Mouse (Mus musculus) urinary bladder, postnatal 14 days (tissue): Measurements from ENCODE around the gene Baz2b.
"Not testable (repeated sequence)": the region's sequence is repeated elsewhere in the genome, so short reads cannot be mapped to it uniquely, and the experiment has no call there.

Experiments used
- DNase-seq: peaks from one replicate; pipeline ENCODE4 v3.0.0; 2021; ENCODE audit warnings: low spot score

Gene Baz2b

GRCm38 (mm10) chr2:60089528-60090247 is 120.0 kb downstream of the Baz2b start:
- no peak for DNase-seq

- DNase-seq: no peak
Measured at GRCm38 (mm10) chr2:60088785-60089527, 120.7 kb downstream of the Baz2b start.

- DNase-seq: peak; percentile 40
Measured at GRCm38 (mm10) chr2:60086197-60086903, 123.3 kb downstream of the Baz2b start.

- DNase-seq: no peak
Measured at GRCm38 (mm10) chr2:60084823-60085222, 124.8 kb downstream of the Baz2b start.

- DNase-seq: no peak
Measured at GRCm38 (mm10) chr2:60082984-60083636, 126.5 kb downstream of the Baz2b start.

GRCm38 (mm10) chr2:60082225-60082624 is 127.4 kb downstream of the Baz2b start:
- DNase-seq: no peak

GRCm38 (mm10) chr2:60080831-60081230 is 128.8 kb downstream of the Baz2b start:
- DNase-seq: no peak

GRCm38 (mm10) chr2:60077631-60078030 is 132.0 kb downstream of the Baz2b start:
- DNase-seq: no peak

- no peak for DNase-seq
Measured at GRCm38 (mm10) chr2:60076800-60077199, 132.8 kb downstream of the Baz2b start.

GRCm38 (mm10) chr2:60076025-60076424 is 133.6 kb downstream of the Baz2b start:
- DNase-seq: no peak

- DNase-seq: not testable (repeated sequence)
Measured at GRCm38 (mm10) chr2:60073798-60074197, 135.8 kb downstream of the Baz2b start.

GRCm38 (mm10) chr2:60071813-60072212 is 137.8 kb downstream of the Baz2b start:
- no peak for DNase-seq

- no peak for DNase-seq
Measured at GRCm38 (mm10) chr2:60070938-60071337, 138.7 kb downstream of the Baz2b start.

- DNase-seq: no peak
Measured at GRCm38 (mm10) chr2:60068468-60068867, 141.2 kb downstream of the Baz2b start.

GRCm38 (mm10) chr2:60065415-60065814 is 144.2 kb downstream of the Baz2b start:
- DNase-seq: no peak

GRCm38 (mm10) chr2:60060185-60060775 is 149.4 kb downstream of the Baz2b start:
- DNase-seq: no peak

- DNase-seq: no peak
Measured at GRCm38 (mm10) chr2:60059300-60059699, 150.3 kb downstream of the Baz2b start.

GRCm38 (mm10) chr2:60056043-60056442 is 153.6 kb downstream of the Baz2b start:
- no peak for DNase-seq

GRCm38 (mm10) chr2:60054808-60055535 is 154.7 kb downstream of the Baz2b start:
- no peak for DNase-seq

GRCm38 (mm10) chr2:60053222-60054010 is 156.2 kb downstream of the Baz2b start:
- no peak for DNase-seq
